Mouse (Mus musculus) urinary bladder, adult 18-20 months (tissue): ENCODE measurements at regions not wholly inside any gene's neighbourhood (a gene's known extent, or its start where the extent isn't known, plus 50 kb on each side); places are given as distances from the start of the nearest gene placed in this dataset.

Experiments
- DNase-seq, 2 experiments: peaks; one replicate each; pipeline ENCODE4 v3.0.0; 2022; ENCODE audit warnings: low spot score in 2 of 2, mixed read lengths in 2 of 2

- DNase-seq = no peak
These were observed 1039.5 kb upstream of the Ddx18 start for GRCm38 (mm10) chr1:122607309-122607708.

DNA sequence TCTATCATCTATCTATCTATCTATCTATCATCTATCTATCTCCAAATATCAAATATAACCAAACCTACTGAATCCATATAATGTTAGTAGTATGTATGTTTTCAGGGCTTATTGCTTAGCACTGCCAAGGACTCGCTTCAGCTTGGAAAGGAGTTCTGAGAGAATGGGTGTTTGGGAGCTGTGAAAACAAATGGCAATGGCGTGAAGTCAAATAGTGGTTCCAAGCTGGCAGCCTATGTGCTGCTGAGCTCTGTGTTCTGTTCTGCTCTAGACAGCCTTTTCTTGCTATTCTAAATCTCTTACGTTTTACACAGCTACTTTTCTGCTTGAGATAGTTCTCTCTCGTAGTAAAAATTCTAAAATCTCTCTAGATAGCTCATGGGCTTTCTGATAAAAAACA is 1008.2 kb upstream of the Ddx18 start:
- no peak for DNase-seq

DNA sequence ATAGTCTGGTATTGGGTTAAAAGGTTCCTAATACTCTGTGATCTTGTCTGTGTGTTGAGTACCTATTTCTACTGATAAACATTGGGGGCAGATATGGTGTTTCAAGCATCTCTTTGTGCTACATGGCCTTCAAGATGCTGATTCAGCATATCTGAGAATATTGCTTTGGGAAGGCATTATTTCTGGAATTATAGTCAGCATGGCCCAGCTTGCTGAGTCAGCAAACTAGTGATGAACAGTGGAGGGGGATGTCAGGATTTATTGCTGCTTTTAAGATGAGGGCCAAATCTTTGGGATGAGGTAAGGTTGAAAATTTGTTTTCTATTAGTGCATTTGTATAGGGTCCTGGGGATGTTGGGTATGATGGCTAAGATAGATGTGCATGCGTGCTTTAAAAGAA is 983.8 kb upstream of the Ddx18 start:
- DNase-seq = no peak

DNA sequence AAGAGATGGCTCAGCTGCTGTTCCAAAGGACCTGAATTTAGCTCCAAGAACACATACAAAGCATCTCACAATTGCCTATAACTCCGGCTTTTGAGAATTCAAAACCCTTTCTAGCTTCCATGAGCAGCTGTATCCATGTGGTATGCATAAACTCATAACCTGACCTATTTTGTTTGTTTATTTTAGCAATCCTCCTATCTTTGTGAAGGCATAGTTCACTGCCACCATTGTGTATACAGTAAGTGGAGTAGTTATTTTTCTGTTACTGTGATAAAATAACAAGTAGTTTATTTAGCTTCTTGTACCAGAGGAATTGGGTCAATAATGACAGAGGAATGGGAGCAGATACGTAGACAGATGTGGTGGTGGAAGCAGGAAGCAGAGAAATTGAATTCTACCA is 941.8 kb upstream of the Ddx18 start:
- no peak for DNase-seq

- DNase-seq = no peak
These were observed 933.9 kb upstream of the Ddx18 start for GRCm38 (mm10) chr1:122501707-122502106.

- DNase-seq = no peak
These were observed 910.2 kb upstream of the Ddx18 start for GRCm38 (mm10) chr1:122478003-122478402.

DNA sequence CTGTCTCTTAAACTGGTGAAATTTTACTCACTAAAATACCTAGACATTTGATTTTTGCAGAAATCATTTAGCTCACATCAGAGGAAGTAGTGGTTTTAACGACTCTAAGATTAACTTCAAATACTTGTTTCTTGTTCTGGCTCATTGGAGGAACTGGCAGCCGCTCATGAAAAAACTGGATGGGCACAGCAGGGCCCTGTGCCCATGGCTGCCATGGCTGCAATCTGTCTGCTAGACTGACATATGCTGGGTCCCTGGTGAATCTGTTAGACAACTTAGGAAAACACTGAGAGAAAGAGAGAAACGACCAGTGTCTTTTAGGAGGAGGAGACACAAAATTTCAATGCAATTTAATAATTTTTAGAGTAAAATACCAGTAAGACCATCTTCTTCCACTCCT is 896.1 kb upstream of the Ddx18 start:
- no peak for DNase-seq

DNA sequence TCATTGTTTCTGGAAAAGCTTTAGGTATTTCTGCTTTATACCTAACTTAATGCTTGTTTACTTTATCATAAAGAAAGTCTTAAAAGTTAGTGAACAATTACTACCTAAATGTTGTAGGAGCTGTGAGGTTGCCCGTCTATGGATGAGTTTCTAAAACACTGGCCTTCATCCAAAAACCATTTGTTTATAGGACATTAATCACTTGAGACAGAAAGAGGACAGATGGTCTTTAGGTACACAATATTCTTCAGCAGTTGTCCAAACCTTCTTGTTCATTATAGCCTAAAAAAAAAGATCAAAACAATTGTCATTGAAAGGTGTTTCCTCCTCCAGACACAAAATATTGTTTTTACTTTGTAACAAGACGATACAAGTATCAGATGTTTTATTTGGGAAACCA is 891.3 kb upstream of the Ddx18 start:
- no peak for DNase-seq

- no peak for DNase-seq
These were observed 887.1 kb upstream of the Ddx18 start for GRCm38 (mm10) chr1:122454881-122455280.

DNA sequence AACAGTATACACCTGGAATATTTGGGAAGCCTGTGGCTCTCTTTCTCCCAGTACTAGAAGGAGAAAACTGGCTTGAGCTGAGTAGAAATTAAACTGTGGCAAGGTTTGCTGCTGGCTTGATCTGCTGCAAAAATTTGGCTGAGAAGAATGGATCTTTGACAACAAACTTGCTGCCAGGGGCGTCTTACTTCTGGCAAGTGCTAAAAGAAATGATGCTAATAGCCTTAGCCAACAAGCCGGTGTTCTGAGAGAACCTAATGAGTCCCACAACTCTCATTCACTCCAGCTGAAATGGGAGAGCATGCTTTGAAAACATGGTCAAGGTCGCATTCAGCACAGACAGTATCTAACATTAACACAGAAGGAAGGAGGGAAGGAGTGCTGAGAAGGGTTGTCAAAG is 885.8 kb upstream of the Ddx18 start:
- no peak for DNase-seq

DNA sequence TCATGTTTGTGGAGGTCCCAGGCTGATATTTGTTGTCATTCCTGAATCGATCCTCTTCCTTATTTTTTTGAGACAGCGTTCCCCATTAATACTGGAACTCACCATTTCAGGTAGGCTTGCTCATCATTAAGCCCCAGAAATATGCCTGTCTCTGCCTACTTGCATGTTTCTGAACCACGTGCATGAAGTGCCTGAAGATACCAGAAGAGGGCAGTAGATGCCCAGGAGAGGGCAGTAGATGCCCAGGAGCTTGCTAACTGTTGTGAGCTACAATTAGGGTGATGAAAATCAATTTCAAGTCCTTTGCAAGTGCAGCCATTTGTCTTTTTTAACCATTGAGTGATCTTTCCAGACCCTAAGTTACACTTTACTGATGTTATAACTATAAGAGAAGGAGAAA is 871.6 kb upstream of the Ddx18 start:
- DNase-seq = no peak

DNA sequence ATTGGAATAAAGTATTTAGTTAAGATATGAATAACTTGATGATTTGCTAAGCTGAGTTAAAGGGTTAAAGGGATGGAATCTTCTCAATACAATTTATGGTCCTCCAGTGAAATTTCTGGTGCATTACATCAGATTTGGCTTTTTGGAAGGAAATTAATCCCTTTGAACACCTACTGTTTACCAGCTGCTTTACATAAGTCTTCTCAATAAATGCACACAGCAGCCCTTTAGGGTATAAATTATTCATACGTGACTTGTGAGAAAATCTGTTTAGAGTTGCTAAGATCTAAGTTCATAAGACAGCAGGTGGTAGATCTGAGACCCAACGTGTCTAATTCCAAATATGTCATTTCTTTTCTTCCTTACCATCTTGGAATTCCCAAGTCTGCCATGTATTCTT is 855.7 kb upstream of the Ddx18 start:
- no peak for DNase-seq

GRCm38 (mm10) chr1:122396342-122396741 is 828.6 kb upstream of the Ddx18 start:
- DNase-seq = no peak

DNA sequence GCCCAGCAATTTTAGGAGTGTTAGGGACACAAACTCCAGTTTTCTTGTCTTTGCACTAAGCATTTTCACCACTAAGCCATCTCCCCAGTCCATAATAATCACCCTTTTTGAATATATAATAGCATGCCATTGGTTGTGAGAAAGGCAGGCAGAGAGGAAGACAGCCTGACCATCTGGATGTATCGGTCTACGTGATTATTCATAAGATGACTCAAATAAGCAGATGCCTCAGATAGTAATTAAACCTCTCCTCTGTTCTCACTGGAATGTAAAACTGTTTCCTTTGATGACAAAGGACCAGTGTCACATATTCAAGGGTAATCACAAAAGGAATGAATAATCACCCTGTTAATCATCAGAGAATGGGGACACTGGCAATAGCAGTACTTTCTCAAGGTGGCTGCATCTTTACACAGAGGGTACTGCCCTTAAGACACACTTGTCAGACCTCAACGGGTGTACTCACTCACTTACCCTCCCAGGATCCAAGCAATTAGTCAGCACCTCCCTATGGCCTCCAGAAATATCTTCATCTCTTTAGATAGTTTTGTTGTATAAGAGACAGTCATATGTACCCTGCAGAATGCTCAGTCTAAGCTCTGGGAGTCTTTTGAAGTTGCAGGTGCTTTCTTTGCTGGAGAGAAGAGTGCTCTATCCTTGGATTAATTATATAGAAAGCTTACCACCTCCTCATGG is 826.0 kb upstream of the Ddx18 start:
- DNase-seq = no peak

DNA sequence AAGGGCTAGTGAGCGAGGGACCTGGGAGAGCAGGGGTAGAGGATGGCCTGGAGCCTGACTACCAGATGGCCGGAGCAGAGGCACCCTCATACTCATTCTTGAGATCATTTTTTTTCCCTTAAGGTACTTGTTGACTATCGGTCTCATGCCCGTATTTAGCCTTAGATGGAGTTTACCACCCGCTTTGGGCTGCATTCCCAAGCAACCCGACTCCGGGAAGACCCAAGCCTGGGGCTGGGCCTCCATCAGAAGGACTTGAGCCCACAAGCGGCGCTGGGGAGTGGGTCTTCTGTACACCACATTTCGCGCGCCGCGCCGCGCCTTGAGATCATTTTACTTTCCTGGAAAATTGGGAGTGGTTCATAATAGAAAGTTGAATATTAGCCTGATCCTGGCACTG is 789.2 kb upstream of the Ddx18 start:
- peak; percentile 86 to 91 for DNase-seq

- no peak for DNase-seq
These were observed 783.7 kb upstream of the Ddx18 start for GRCm38 (mm10) chr1:122351530-122351929.

GRCm38 (mm10) chr1:122333267-122333666 is 765.5 kb upstream of the Ddx18 start:
- DNase-seq = no peak

GRCm38 (mm10) chr1:122328276-122328675 is 760.5 kb upstream of the Ddx18 start:
- no peak for DNase-seq
